Mouse (Mus musculus): Measurements from ENCODE around the gene Snrpg.

The Snrpg gene

GRCm38 (mm10) chr6:86396581-86397256 is 25.6 kb downstream of the Snrpg start, which contains the start of gene Pcyox1:
TSS of gene Pcyox1 (minus strand) at chr6:86397154.
- in situ Hi-C loops (cut with MboI, MseI) = no loop called here

GRCm38 (mm10) chr6:86397257-86397980 is 26.3 kb downstream of the Snrpg start:
- in situ Hi-C loops (cut with MboI, MseI) = no loop called here

- in situ Hi-C loops (cut with MboI, MseI) = no loop called here
Observed at GRCm38 (mm10) chr6:86398986-86399385, 27.9 kb downstream of the Snrpg start.

- in situ Hi-C loops (cut with MboI, MseI) = loop anchor here (5.0 kb wide), 1 partner anchor 33 kb away; the partner anchor contains the start of gene Fam136a
Observed at GRCm38 (mm10) chr6:86399995-86400394, 28.9 kb downstream of the Snrpg start.

GRCm38 (mm10) chr6:86400972-86401371 is 29.9 kb downstream of the Snrpg start:
- in situ Hi-C loops (cut with MboI, MseI) = loop anchor here (5.0 kb wide), 1 partner anchor 34 kb away; the partner anchor contains the start of gene Fam136a

GRCm38 (mm10) chr6:86402681-86403607 is 31.8 kb downstream of the Snrpg start:
- in situ Hi-C loops (cut with MboI, MseI) = loop anchor here (5.0 kb wide), 1 partner anchor 36 kb away; the partner anchor contains the start of gene Fam136a

- in situ Hi-C loops (cut with MboI, MseI) = loop anchor here (5.0 kb wide), 1 partner anchor 36 kb away; the partner anchor contains the start of gene Fam136a
Observed at GRCm38 (mm10) chr6:86403728-86404099, 32.6 kb downstream of the Snrpg start.

GRCm38 (mm10) chr6:86404100-86404861 is 33.2 kb downstream of the Snrpg start, which contains the start of gene Tia1:
TSS of gene Tia1 (plus strand) at chr6:86404219.
- in situ Hi-C loops (cut with MboI, MseI) = loop anchor here (5.0 kb wide), 1 partner anchor 37 kb away; the partner anchor contains the start of gene Fam136a

GRCm38 (mm10) chr6:86404996-86405395 is 33.9 kb downstream of the Snrpg start:
- in situ Hi-C loops (cut with MboI, MseI) = loop anchor here (5.0 kb wide), 1 partner anchor 38 kb away; the partner anchor contains the start of gene Fam136a

- in situ Hi-C loops (cut with MboI, MseI) = no loop called here
Observed at GRCm38 (mm10) chr6:86406306-86406705, 35.2 kb downstream of the Snrpg start.

- in situ Hi-C loops (cut with MboI, MseI) = no loop called here
Observed at GRCm38 (mm10) chr6:86418711-86419110, 47.6 kb downstream of the Snrpg start.

- in situ Hi-C loops (cut with MboI, MseI) = no loop called here
Observed at GRCm38 (mm10) chr6:86419239-86419638, 48.1 kb downstream of the Snrpg start.

GRCm38 (mm10) chr6:86420491-86420890 is 49.4 kb downstream of the Snrpg start:
- in situ Hi-C loops (cut with MboI, MseI) = no loop called here

- in situ Hi-C loops (cut with MboI, MseI) = no loop called here
Observed at GRCm38 (mm10) chr6:86426358-86426757, 55.3 kb downstream of the Snrpg start, which contains the start of gene Gm44790. TSS of gene Gm44790 (plus strand) at chr6:86426658.
